Mouse (Mus musculus) heart, embryonic 11.5 days (tissue): ENCODE measurements around the gene Camkk1. TPM values are rescaled to one million over a fixed set of nuclear protein-coding genes. Genes with fewer than 3 reads are reported as not detected.

ENCODE experiments used
- ATAC-seq: fragments of 200-750 bp; cut with Nextera tagmentation; replicated peaks from 2 replicates; pipeline ENCODE4 v1.8.0; 2017; ENCODE audit warnings: moderate library complexity; ENCODE audit not compliant: insufficient number of reproducible peaks, low FRiP score, low TSS enrichment
- H3K27ac ChIP-seq: fragments of 300-500 bp; sonication (generic); 2 replicates; pipeline ENCODE4 v1.5.1; 2014; ENCODE audit warnings: mild to moderate bottlenecking, low read depth, low read length
- H3K27me3 ChIP-seq: fragments of 300-500 bp; sonication (generic); 2 replicates; pipeline ENCODE4 v1.6.1; 2014; ENCODE audit warnings: mild to moderate bottlenecking, low read length, mixed read lengths; ENCODE audit not compliant: control insufficient read depth, insufficient read depth
- H3K36me3 ChIP-seq: fragments of 300-500 bp; sonication (generic); 2 replicates; pipeline ENCODE4 v1.6.1; 2014; ENCODE audit warnings: mild to moderate bottlenecking, low read length, moderate library complexity, mixed read lengths; ENCODE audit not compliant: control insufficient read depth, insufficient read depth
- H3K4me1 ChIP-seq: fragments of 300-500 bp; sonication (generic); 2 replicates; pipeline ENCODE4 v1.6.1; 2014; ENCODE audit warnings: low read length; ENCODE audit not compliant: control insufficient read depth, insufficient read depth
- H3K4me2 ChIP-seq: fragments of 300-500 bp; sonication (generic); 2 replicates; pipeline ENCODE4 v1.6.1; 2014; ENCODE audit warnings: mild to moderate bottlenecking, moderate library complexity
- H3K4me3 ChIP-seq: fragments of 300-500 bp; sonication (generic); 2 replicates; pipeline ENCODE4 v1.5.1; 2014; ENCODE audit warnings: low read depth, low read length
- H3K9ac ChIP-seq: fragments of 300-500 bp; sonication (generic); 2 replicates; pipeline ENCODE4 v1.6.1; 2014; ENCODE audit warnings: mild to moderate bottlenecking, low read depth, low read length, moderate library complexity
- H3K9me3 ChIP-seq: fragments of 300-500 bp; sonication (generic); replicated peaks from 2 replicates; pipeline ENCODE4 v1.6.1; 2016; ENCODE audit warnings: low read length; ENCODE audit not compliant: control insufficient read depth
- WGBS: fragments of 180-500 bp; shearing (Covaris S2); extraction: QIAGEN DNeasy Blood & Tissue Kit; methylation state at CpG from one replicate; pipeline ENCODE4 v1.1.7; 2014; ENCODE audit not compliant: insufficient replicate concordance; 5-methylcytosine and 5-hydroxymethylcytosine counted together
- polyA plus RNA-seq: library from polyadenylated mRNA; unstranded; fragments of >200 nt; fragmentation: Nextera tagmentation; extraction: Ambion mirVana; gene quantifications from 2 replicates; pipeline ENCODE4 v1.2.1, GENCODE M21; 2014

The Camkk1 gene
- polyA plus RNA-seq, 1 experiment from 2014 or later = 1.3 TPM

GRCm38 (mm10) chr11:72991961-72992360 lies 26.8 kb upstream of the Camkk1 start:
- no peak for ATAC-seq
- no peaks in the 10 kb centered on the region for H3K36me3 ChIP-seq
- H3K4me1 ChIP-seq = peaks cover 21% of the 10 kb centered on the region
- H3K9ac ChIP-seq = no peak overlapping the region
- H3K27me3 ChIP-seq = no peaks in the 10 kb centered on the region
- 41% methylated on average over 9 of the region's 9 CpGs for WGBS
- no peaks in the 10 kb centered on the region for H3K9me3 ChIP-seq
- no peak overlapping the region for H3K27ac ChIP-seq
- no peak overlapping the region for H3K4me3 ChIP-seq
- no peak overlapping the region; the same call in 1 of the 2 replicates for H3K4me2 ChIP-seq

DNA sequence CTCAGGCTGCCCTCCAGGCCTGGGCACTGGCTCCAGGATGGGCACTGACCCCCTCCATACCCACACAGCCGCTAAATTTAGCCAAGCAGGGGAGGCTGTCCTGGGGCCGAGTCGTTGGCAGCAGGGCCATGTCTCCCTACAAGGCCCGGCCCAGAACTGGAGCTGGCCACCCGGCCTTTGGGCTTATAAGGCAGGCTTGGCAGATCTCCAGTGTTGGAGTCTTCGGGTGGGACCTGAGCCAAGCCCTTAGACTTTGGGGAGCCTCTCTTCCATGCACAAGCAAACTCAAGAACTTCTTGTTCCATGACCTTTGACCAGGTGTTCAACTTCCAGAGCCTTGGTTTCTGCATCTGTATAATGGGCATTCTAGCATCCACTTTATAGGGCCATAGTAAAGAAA lies 22.5 kb upstream of the Camkk1 start:
- H3K4me2 ChIP-seq = no peak overlapping the region
- no peak overlapping the region for H3K9ac ChIP-seq
- H3K36me3 ChIP-seq = no peaks in the 10 kb centered on the region
- 82% methylated on average over 6 of the region's 6 CpGs for WGBS
- no peaks in the 10 kb centered on the region for H3K27me3 ChIP-seq
- ATAC-seq = no peak
- H3K4me1 ChIP-seq = peaks cover 22% of the 10 kb centered on the region
- no peaks in the 10 kb centered on the region for H3K9me3 ChIP-seq
- H3K4me3 ChIP-seq = no peak overlapping the region
- H3K27ac ChIP-seq = no peak overlapping the region

GRCm38 (mm10) chr11:72996781-72997180 lies 22.0 kb upstream of the Camkk1 start:
- Histone ChIP-seq H3K9ac (no peak overlapping the region), H3K4me1 (peaks cover 20% of the 10 kb centered on the region), H3K9me3 (no peaks in the 10 kb centered on the region), H3K27me3 (no peaks in the 10 kb centered on the region), H3K27ac (no peak overlapping the region), H3K36me3 (no peaks in the 10 kb centered on the region), H3K4me3 (no peak overlapping the region), H3K4me2 (no peak overlapping the region)
- ATAC-seq = no peak
- WGBS = 78% methylated on average over 2 of the region's 2 CpGs

DNA sequence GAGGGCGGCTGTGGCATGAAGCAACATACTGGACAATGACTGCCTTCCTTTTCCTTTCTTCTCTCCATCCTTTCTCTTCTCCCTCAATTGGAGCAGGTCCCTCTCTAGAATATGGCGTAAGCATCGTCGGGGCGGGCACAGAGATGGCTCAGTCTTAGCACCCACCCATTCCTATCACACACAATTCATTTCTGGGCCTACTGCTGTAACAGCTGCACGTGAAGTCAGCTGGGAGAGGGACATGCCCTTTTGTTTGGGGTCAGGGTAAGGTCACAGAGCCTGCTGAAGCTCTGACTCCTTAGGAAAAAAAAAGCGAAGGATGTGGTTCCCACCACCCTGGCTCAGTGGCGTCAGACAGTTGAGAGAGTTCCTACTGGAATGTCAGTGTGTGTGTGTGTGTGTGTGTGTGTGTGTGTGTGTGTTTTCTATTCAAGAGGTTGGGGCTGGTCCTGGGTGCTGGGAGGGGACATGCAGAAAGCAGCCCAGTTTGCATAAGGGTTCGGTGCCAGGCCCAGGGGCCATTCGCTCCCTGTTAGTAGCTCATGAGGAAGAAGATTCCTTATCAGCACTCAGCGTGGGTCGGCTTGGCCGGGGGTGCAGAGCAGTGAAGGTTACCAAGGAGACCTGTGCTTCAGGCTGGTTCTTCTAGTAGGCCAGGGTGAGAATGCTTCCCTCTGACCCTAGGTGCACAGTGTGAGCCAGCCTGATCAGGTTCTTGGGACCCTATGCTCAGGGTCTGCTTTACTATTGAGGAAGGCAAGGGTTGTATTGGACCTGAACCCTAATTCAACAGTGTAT lies 21.1 kb upstream of the Camkk1 start:
- no peaks in the 10 kb centered on the region for H3K27me3 ChIP-seq
- H3K4me1 ChIP-seq = peaks cover 14% of the 10 kb centered on the region
- no peak overlapping the region for H3K4me2 ChIP-seq
- H3K9me3 ChIP-seq = no peaks in the 10 kb centered on the region
- WGBS = 47% methylated on average over 13 of the region's 13 CpGs
- no peak overlapping the region for H3K27ac ChIP-seq
- no peak overlapping the region for H3K4me3 ChIP-seq
- no peak overlapping the region for H3K9ac ChIP-seq
- no peaks in the 10 kb centered on the region for H3K36me3 ChIP-seq
- ATAC-seq = no peak

DNA sequence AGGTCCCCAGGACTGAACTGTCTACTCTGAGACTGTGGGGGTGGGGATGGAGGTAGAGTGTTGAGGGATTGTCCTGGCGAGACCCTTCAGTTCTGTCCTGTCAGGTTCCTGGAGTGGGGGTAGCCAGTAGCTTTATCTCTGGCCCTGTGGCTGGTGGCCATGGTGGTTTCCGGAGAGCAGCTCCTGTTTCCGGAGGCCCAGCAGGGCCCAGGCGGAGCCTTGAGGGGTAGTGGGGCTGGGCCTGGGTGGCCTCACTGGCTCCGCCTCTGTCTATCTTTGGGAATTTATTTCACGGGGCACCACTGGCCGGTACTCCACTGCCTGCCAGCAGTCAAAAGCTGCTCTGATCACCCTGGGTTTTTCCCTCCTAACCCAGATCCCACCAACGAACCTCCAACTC lies 20.0 kb upstream of the Camkk1 start, which contains the start of gene P2rx1:
P2rx1 (plus strand) TSS at position 333 of the 400 bp plus-strand sequence.
- no peak within 1 kb of the TSS for H3K27ac ChIP-seq
- WGBS = 29% methylated on average over 8 of the region's 8 CpGs
- H3K4me3 ChIP-seq = no peak within 1 kb of the TSS
- H3K27me3 ChIP-seq = no peaks in the 10 kb centered on the region
- H3K9ac ChIP-seq = no peak within 1 kb of the TSS
- 0 out of 2 replicates have a peak within 1 kb of the TSS, but pooled peaks have one; percentile 0 for H3K4me2 ChIP-seq
- no peak; the same call in 1 of the 2 replicates for ATAC-seq
- peaks cover 14% of the 10 kb centered on the region for H3K4me1 ChIP-seq
- H3K9me3 ChIP-seq = no peaks in the 10 kb centered on the region
- H3K36me3 ChIP-seq = no peaks in the 10 kb centered on the region

- Histone ChIP-seq H3K36me3 (no peaks in the 10 kb centered on the region), H3K9ac (no peak overlapping the region), H3K4me2 (no peak overlapping the region), H3K4me1 (peaks cover 14% of the 10 kb centered on the region), H3K27ac (no peak overlapping the region), H3K27me3 (no peaks in the 10 kb centered on the region), H3K9me3 (no peaks in the 10 kb centered on the region), H3K4me3 (no peak overlapping the region)
- WGBS = 12% methylated on average over 6 of the region's 6 CpGs
- ATAC-seq = no peak
These were observed 17.8 kb upstream of the Camkk1 start for GRCm38 (mm10) chr11:73001029-73001428.

DNA sequence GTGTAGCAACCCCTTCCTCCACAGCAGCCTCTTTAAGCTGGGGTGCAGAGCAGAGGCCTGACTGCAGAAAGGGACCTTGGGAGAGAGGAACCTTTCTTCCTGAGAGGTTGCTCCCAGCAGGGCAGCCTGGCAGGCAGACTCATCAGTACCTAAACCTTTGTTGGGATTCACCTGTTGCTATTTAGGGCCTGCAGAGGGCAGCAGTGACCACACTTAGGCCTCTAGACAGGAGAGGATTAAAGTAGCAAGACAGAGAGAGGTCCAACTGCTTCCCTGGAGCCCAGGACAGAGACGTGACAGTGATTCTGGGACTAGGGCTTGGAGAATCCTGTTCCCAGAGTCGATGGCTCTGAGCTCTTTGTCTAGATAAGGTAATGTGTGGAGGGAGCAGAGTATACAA lies 12.4 kb upstream of the Camkk1 start:
- ATAC-seq = no peak
- Histone ChIP-seq H3K4me1 (peaks cover 6% of the 10 kb centered on the region; the same call in 1 of the 2 replicates), H3K9me3 (no peaks in the 10 kb centered on the region), H3K9ac (no peak overlapping the region), H3K27me3 (peaks cover 22% of the 10 kb centered on the region; the same call in 1 of the 2 replicates), H3K4me2 (no peak overlapping the region), H3K4me3 (no peak overlapping the region), H3K36me3 (no peaks in the 10 kb centered on the region), H3K27ac (no peak overlapping the region)
- WGBS = 0% methylated on average over 2 of the region's 2 CpGs

DNA sequence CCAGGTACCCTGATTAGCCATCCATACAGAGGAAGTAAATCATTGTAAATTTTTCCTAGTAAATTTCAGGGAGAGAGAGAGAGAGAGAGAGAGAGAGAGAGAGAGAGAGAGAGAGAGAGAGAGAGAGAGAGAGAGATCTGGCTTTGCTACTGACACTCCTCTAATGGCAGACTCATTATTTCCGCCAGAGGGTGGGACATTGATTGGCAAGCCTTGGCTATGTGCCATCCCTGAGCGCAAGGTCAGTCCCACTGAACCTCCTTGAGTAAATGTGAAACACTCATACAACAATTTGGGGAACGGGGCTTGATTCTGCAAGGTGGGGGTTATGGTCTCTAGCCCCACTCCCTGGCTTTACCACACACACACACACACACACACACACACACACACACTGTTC lies 11.7 kb upstream of the Camkk1 start:
- no peak overlapping the region for H3K27ac ChIP-seq
- H3K4me1 ChIP-seq = peaks cover 6% of the 10 kb centered on the region; the same call in 1 of the 2 replicates
- no peak overlapping the region for H3K4me3 ChIP-seq
- WGBS = 64% methylated on average over 3 of the region's 3 CpGs
- ATAC-seq = no peak
- H3K36me3 ChIP-seq = no peaks in the 10 kb centered on the region
- H3K9ac ChIP-seq = no peak overlapping the region
- H3K9me3 ChIP-seq = no peaks in the 10 kb centered on the region
- peaks cover 22% of the 10 kb centered on the region; the same call in 1 of the 2 replicates for H3K27me3 ChIP-seq
- H3K4me2 ChIP-seq = no peak overlapping the region
